Mouse (Mus musculus) neural tube, embryonic 14.5 days (tissue): Measurements from ENCODE around the gene Pik3r3. TPM values are rescaled to one million over a fixed set of nuclear protein-coding genes. Genes with fewer than 3 reads are reported as not detected.

ENCODE experiments used
- ATAC-seq: fragments of 200-750 bp; cut with Nextera tagmentation; 2 replicates; pipeline ENCODE4 v1.8.0; 2017; ENCODE audit warnings: low read depth, mild to moderate bottlenecking, moderate TSS enrichment, moderate library complexity
- H3K27ac ChIP-seq: fragments of 300-500 bp; sonication (generic); 2 replicates; pipeline ENCODE4 v1.5.1; 2014; ENCODE audit warnings: low read depth, mild to moderate bottlenecking, control low read depth, low read length, moderate library complexity, mixed read lengths
- H3K27me3 ChIP-seq: fragments of 300-500 bp; sonication (generic); 2 replicates; pipeline ENCODE4 v1.6.1; 2014; ENCODE audit warnings: low read length; ENCODE audit not compliant: control insufficient read depth, insufficient read depth
- H3K36me3 ChIP-seq: fragments of 300-500 bp; sonication (generic); 2 replicates; pipeline ENCODE4 v1.6.1; 2014; ENCODE audit warnings: low read length, mixed read lengths; ENCODE audit not compliant: control insufficient read depth, insufficient read depth
- H3K4me1 ChIP-seq: fragments of 300-500 bp; sonication (generic); 2 replicates; pipeline ENCODE4 v1.6.1; 2014; ENCODE audit warnings: low read length; ENCODE audit not compliant: control insufficient read depth, insufficient read depth
- H3K4me2 ChIP-seq: fragments of 300-500 bp; sonication (generic); 2 replicates; pipeline ENCODE4 v1.6.1; 2014; ENCODE audit warnings: mild to moderate bottlenecking, low read depth, low read length, control low read depth
- H3K4me3 ChIP-seq: fragments of 300-500 bp; sonication (generic); 2 replicates; pipeline ENCODE4 v1.5.1; 2014; ENCODE audit warnings: low read depth, low read length, control low read depth, mixed read lengths
- H3K9ac ChIP-seq: fragments of 300-500 bp; sonication (generic); replicated peaks from 2 replicates; pipeline ENCODE4 v1.6.1; 2014; ENCODE audit warnings: low read depth, mild to moderate bottlenecking, control low read depth, low read length, mixed read lengths
- H3K9me3 ChIP-seq: fragments of 300-500 bp; sonication (generic); 2 replicates; pipeline ENCODE4 v1.6.1; 2016; ENCODE audit warnings: low read length; ENCODE audit not compliant: control insufficient read depth
- WGBS: fragments of 180-500 bp; shearing (Covaris S2); extraction: QIAGEN DNeasy Blood & Tissue Kit; methylation state at CpG from one replicate; pipeline ENCODE4 v1.1.7; 2014; 5-methylcytosine and 5-hydroxymethylcytosine counted together
- polyA plus RNA-seq: library from polyadenylated mRNA; unstranded; fragments of >200 nt; fragmentation: Nextera tagmentation; extraction: Ambion mirVana; gene quantifications from 2 replicates; pipeline ENCODE4 v1.2.1, GENCODE M21; 2014

The Pik3r3 gene
- polyA plus RNA-seq, 1 experiment from 2014 or later, result 80.3 TPM

GRCm38 (mm10) chr4:116317575-116317974 lies 96.2 kb downstream of the Pik3r3 start:
- no peak for ATAC-seq
- WGBS, result 96% methylated on average over 4 of the region's 4 CpGs
- no peaks in the 10 kb centered on the region for H3K4me1 ChIP-seq
- no peaks in the 10 kb centered on the region for H3K9me3 ChIP-seq
- no peak overlapping the region for H3K4me2 ChIP-seq
- no peak overlapping the region for H3K9ac ChIP-seq
- no peak overlapping the region for H3K27ac ChIP-seq
- peaks cover 59% of the 10 kb centered on the region for H3K36me3 ChIP-seq
- no peaks in the 10 kb centered on the region for H3K27me3 ChIP-seq
- no peak overlapping the region for H3K4me3 ChIP-seq

GRCm38 (mm10) chr4:116322127-116322526 lies 100.7 kb downstream of the Pik3r3 start:
- 92% methylated on average over 6 of the region's 6 CpGs for WGBS
- ATAC-seq, result no peak
- Histone ChIP-seq H3K9me3 (no peaks in the 10 kb centered on the region), H3K4me2 (no peak overlapping the region), H3K27me3 (no peaks in the 10 kb centered on the region), H3K9ac (no peak overlapping the region), H3K4me1 (no peaks in the 10 kb centered on the region), H3K4me3 (no peak overlapping the region), H3K36me3 (peaks cover 43% of the 10 kb centered on the region), H3K27ac (no peak overlapping the region)

GRCm38 (mm10) chr4:116329256-116329655 lies 107.8 kb downstream of the Pik3r3 start:
- Histone ChIP-seq H3K4me3 (no peak overlapping the region), H3K36me3 (peaks cover 13% of the 10 kb centered on the region), H3K27me3 (no peaks in the 10 kb centered on the region), H3K9ac (no peak overlapping the region), H3K4me2 (no peak overlapping the region), H3K27ac (no peak overlapping the region), H3K9me3 (no peaks in the 10 kb centered on the region), H3K4me1 (no peaks in the 10 kb centered on the region)
- no peak for ATAC-seq
- WGBS, result 96% methylated on average over 3 of the region's 3 CpGs

- H3K9ac ChIP-seq, result no peak overlapping the region
- no peak overlapping the region for H3K27ac ChIP-seq
- no peaks in the 10 kb centered on the region for H3K36me3 ChIP-seq
- H3K4me1 ChIP-seq, result no peaks in the 10 kb centered on the region
- no peak overlapping the region for H3K4me3 ChIP-seq
- no peaks in the 10 kb centered on the region for H3K9me3 ChIP-seq
- no peak overlapping the region for H3K4me2 ChIP-seq
- no peak for ATAC-seq
- WGBS, result 94% methylated on average over 1 of the region's 1 CpGs
- H3K27me3 ChIP-seq, result no peaks in the 10 kb centered on the region
Measured at GRCm38 (mm10) chr4:116336294-116336693, 114.9 kb downstream of the Pik3r3 start.

- no peak overlapping the region for H3K4me3 ChIP-seq
- no peaks in the 10 kb centered on the region for H3K27me3 ChIP-seq
- no peaks in the 10 kb centered on the region for H3K9me3 ChIP-seq
- ATAC-seq, result no peak
- no peaks in the 10 kb centered on the region for H3K36me3 ChIP-seq
- no peak overlapping the region for H3K27ac ChIP-seq
- no peak overlapping the region for H3K4me2 ChIP-seq
- no peaks in the 10 kb centered on the region for H3K4me1 ChIP-seq
- H3K9ac ChIP-seq, result no peak overlapping the region
Measured at GRCm38 (mm10) chr4:116342119-116342518, 120.7 kb downstream of the Pik3r3 start.

- Histone ChIP-seq H3K4me3 (no peak overlapping the region), H3K9me3 (no peaks in the 10 kb centered on the region), H3K27ac (no peak overlapping the region), H3K36me3 (no peaks in the 10 kb centered on the region), H3K4me2 (no peak overlapping the region), H3K9ac (no peak overlapping the region), H3K4me1 (no peaks in the 10 kb centered on the region), H3K27me3 (no peaks in the 10 kb centered on the region)
- WGBS, result 72% methylated on average over 3 of the region's 3 CpGs
- no peak for ATAC-seq
Measured at GRCm38 (mm10) chr4:116352496-116352895, 131.1 kb downstream of the Pik3r3 start.

Other genes with a start within 250 kb of the Pik3r3 start
- gene Faah, start 203.7 kb upstream of the Pik3r3 start, polyA plus RNA-seq, result 13.7 and 17.1 TPM in 2 replicates
- 12.4 and 12.6 TPM in 2 replicates for gene Nsun4, start 167.7 kb upstream of the Pik3r3 start, polyA plus RNA-seq
- 443 and 524 TPM in 2 replicates for gene Uqcrh, start 146.5 kb upstream of the Pik3r3 start, polyA plus RNA-seq
- gene Lrrc41, start 146.3 kb upstream of the Pik3r3 start, polyA plus RNA-seq, result 77.5 and 84.3 TPM in 2 replicates
- 4.8 and 6.3 TPM in 2 replicates for gene Rad54l, start 97.9 kb upstream of the Pik3r3 start, polyA plus RNA-seq
- gene Pomgnt1, start 97.8 kb upstream of the Pik3r3 start, polyA plus RNA-seq, result 73.5 and 74.0 TPM in 2 replicates
- gene Lurap1, start 70.3 kb upstream of the Pik3r3 start, polyA plus RNA-seq, result 2.1 and 2.9 TPM in 2 replicates
- 0.09 TPM in 1 of 2 replicates, not detected in the other for gene Tspan1, start 54.0 kb upstream of the Pik3r3 start, polyA plus RNA-seq
- not detected in 2 replicates for gene 1700042G07Rik, start 48.2 kb upstream of the Pik3r3 start, polyA plus RNA-seq
- gene Gm49337, start 48.2 kb upstream of the Pik3r3 start, polyA plus RNA-seq, result not detected in 2 replicates
- 53.0 and 72.5 TPM in 2 replicates for gene Mast2, start 242.6 kb downstream of the Pik3r3 start, polyA plus RNA-seq